Mouse (Mus musculus): ENCODE measurements around the gene Apopt1. TPM values are rescaled to one million over a fixed set of nuclear protein-coding genes. Genes with fewer than 3 reads are reported as not detected.

The Apopt1 gene
- polyA plus RNA-seq, 1 experiment from 2014 or later: 63.4 TPM

- Histone ChIP-seq H3K36me3 (ENCODE audit: control insufficient read depth, insufficient read depth, low read length) (no peaks in the 10 kb centered on the region), H3K4me1 (ENCODE audit: control insufficient read depth, insufficient read depth, low read length) (peaks cover 16% of the 10 kb centered on the region), H3K4me3 (ENCODE audit: low read length) (no peak overlapping the region), H3K27ac (ENCODE audit: low read depth, low read length) (no peak overlapping the region), H3K4me2 (replicated peaks; ENCODE audit: low read depth, low read length) (no peak overlapping the region), H3K9ac (ENCODE audit: low read depth, low read length) (no peak overlapping the region), H3K9me3 (ENCODE audit: control insufficient read depth, low read length) (no peaks in the 10 kb centered on the region), H3K27me3 (ENCODE audit: control insufficient read depth, insufficient read depth, low read length) (no peaks in the 10 kb centered on the region)
- WGBS: 48% methylated on average over 2 of the region's 2 CpGs
- ATAC-seq (ENCODE audit: low FRiP score, low TSS enrichment): no peak
These were observed 25.0 kb upstream of the Apopt1 start for GRCm38 (mm10) chr12:111688069-111688428.

GRCm38 (mm10) chr12:111689426-111689825 lies 23.6 kb upstream of the Apopt1 start:
- Histone ChIP-seq H3K4me1 (ENCODE audit: control insufficient read depth, insufficient read depth, low read length) (peaks cover 29% of the 10 kb centered on the region), H3K27ac (ENCODE audit: low read depth, low read length) (no peak overlapping the region), H3K4me3 (ENCODE audit: low read length) (no peak overlapping the region), H3K4me2 (replicated peaks; ENCODE audit: low read depth, low read length) (no peak overlapping the region), H3K9ac (ENCODE audit: low read depth, low read length) (no peak overlapping the region), H3K36me3 (ENCODE audit: control insufficient read depth, insufficient read depth, low read length) (no peaks in the 10 kb centered on the region), H3K9me3 (ENCODE audit: control insufficient read depth, low read length) (no peaks in the 10 kb centered on the region), H3K27me3 (ENCODE audit: control insufficient read depth, insufficient read depth, low read length) (no peaks in the 10 kb centered on the region)
- 86% methylated on average over 11 of the region's 11 CpGs for WGBS
- no peak for ATAC-seq (ENCODE audit: low FRiP score, low TSS enrichment)

- no peaks in the 10 kb centered on the region for H3K36me3 ChIP-seq (ENCODE audit: control insufficient read depth, insufficient read depth, low read length)
- WGBS: 25% methylated on average over 5 of the region's 5 CpGs
These were observed 21.7 kb upstream of the Apopt1 start for GRCm38 (mm10) chr12:111691346-111691872.

GRCm38 (mm10) chr12:111692899-111693298 lies 20.2 kb upstream of the Apopt1 start:
- H3K4me1 ChIP-seq (ENCODE audit: control insufficient read depth, insufficient read depth, low read length): peaks cover 30% of the 10 kb centered on the region
- no peak overlapping the region for H3K4me2 ChIP-seq (replicated peaks; ENCODE audit: low read depth, low read length)
- H3K9me3 ChIP-seq (ENCODE audit: control insufficient read depth, low read length): no peaks in the 10 kb centered on the region
- H3K27me3 ChIP-seq (ENCODE audit: control insufficient read depth, insufficient read depth, low read length): no peaks in the 10 kb centered on the region
- 77% methylated on average over 5 of the region's 5 CpGs for WGBS
- H3K4me3 ChIP-seq (ENCODE audit: low read length): no peak overlapping the region
- H3K9ac ChIP-seq (ENCODE audit: low read depth, low read length): no peak overlapping the region
- no peaks in the 10 kb centered on the region for H3K36me3 ChIP-seq (ENCODE audit: control insufficient read depth, insufficient read depth, low read length)
- ATAC-seq (ENCODE audit: low FRiP score, low TSS enrichment): no peak; the same call in 1 of the 2 replicates
- peak overlapping the region; percentile 79; the same call in 1 of the 2 replicates for H3K27ac ChIP-seq (ENCODE audit: low read depth, low read length)

More at GRCm38 (mm10) chr12:111691346-111691872, 21.7 kb upstream of the Apopt1 start:
- Histone ChIP-seq H3K9me3 (ENCODE audit: control insufficient read depth, low read length) (no peaks in the 10 kb centered on the region), H3K27ac (ENCODE audit: low read depth, low read length) (no peak overlapping the region), H3K9ac (ENCODE audit: low read depth, low read length) (no peak overlapping the region), H3K27me3 (ENCODE audit: control insufficient read depth, insufficient read depth, low read length) (no peaks in the 10 kb centered on the region), H3K4me3 (ENCODE audit: low read length) (no peak overlapping the region), H3K4me1 (ENCODE audit: control insufficient read depth, insufficient read depth, low read length) (peaks cover 36% of the 10 kb centered on the region), H3K4me2 (replicated peaks; ENCODE audit: low read depth, low read length) (no peak overlapping the region)
- ATAC-seq (ENCODE audit: low FRiP score, low TSS enrichment): no peak

- ATAC-seq (ENCODE audit: low FRiP score, low TSS enrichment): peak; percentile 63
- H3K27ac ChIP-seq (ENCODE audit: low read depth, low read length): peak overlapping the region; percentile 79; the same call in 1 of the 2 replicates
- no peaks in the 10 kb centered on the region for H3K36me3 ChIP-seq (ENCODE audit: control insufficient read depth, insufficient read depth, low read length)
- peaks cover 27% of the 10 kb centered on the region for H3K4me1 ChIP-seq (ENCODE audit: control insufficient read depth, insufficient read depth, low read length)
- H3K4me2 ChIP-seq (replicated peaks; ENCODE audit: low read depth, low read length): no peak overlapping the region; the same call in 1 of the 2 replicates
- 23% methylated on average over 18 of the region's 18 CpGs for WGBS
- H3K4me3 ChIP-seq (ENCODE audit: low read length): no peak overlapping the region
- peak overlapping the region; percentile 18; the same call in 1 of the 2 replicates for H3K9ac ChIP-seq (ENCODE audit: low read depth, low read length)
- H3K9me3 ChIP-seq (ENCODE audit: control insufficient read depth, low read length): no peaks in the 10 kb centered on the region
- H3K27me3 ChIP-seq (ENCODE audit: control insufficient read depth, insufficient read depth, low read length): no peaks in the 10 kb centered on the region
These were observed 19.5 kb upstream of the Apopt1 start for GRCm38 (mm10) chr12:111693341-111694270.

- peak; percentile 14; the same call in 1 of the 2 replicates for ATAC-seq (ENCODE audit: low FRiP score, low TSS enrichment)
- WGBS: 11% methylated on average over 12 of the region's 12 CpGs
- H3K9ac ChIP-seq (ENCODE audit: low read depth, low read length): peak overlapping the region; percentile 18; the same call in 1 of the 2 replicates
These were observed 18.7 kb upstream of the Apopt1 start for GRCm38 (mm10) chr12:111694271-111694781.

GRCm38 (mm10) chr12:111694880-111695804 lies 17.9 kb upstream of the Apopt1 start:
- Histone ChIP-seq H3K27ac (ENCODE audit: low read depth, low read length) (0 out of 2 replicates have a peak overlapping the region, but pooled peaks have one; percentile 79), H3K4me2 (replicated peaks; ENCODE audit: low read depth, low read length) (no peak overlapping the region), H3K4me3 (ENCODE audit: low read length) (no peak overlapping the region), H3K9ac (ENCODE audit: low read depth, low read length) (no peak overlapping the region), H3K9me3 (ENCODE audit: control insufficient read depth, low read length) (no peaks in the 10 kb centered on the region), H3K27me3 (ENCODE audit: control insufficient read depth, insufficient read depth, low read length) (no peaks in the 10 kb centered on the region), H3K4me1 (ENCODE audit: control insufficient read depth, insufficient read depth, low read length) (peaks cover 27% of the 10 kb centered on the region), H3K36me3 (ENCODE audit: control insufficient read depth, insufficient read depth, low read length) (no peaks in the 10 kb centered on the region)
- 0 out of 2 replicates have a peak, but pooled peaks have one; percentile 10 for ATAC-seq (ENCODE audit: low FRiP score, low TSS enrichment)
- 60% methylated on average over 13 of the region's 13 CpGs for WGBS

More at GRCm38 (mm10) chr12:111694271-111694781, 18.7 kb upstream of the Apopt1 start:
- Histone ChIP-seq H3K36me3 (ENCODE audit: control insufficient read depth, insufficient read depth, low read length) (no peaks in the 10 kb centered on the region), H3K27me3 (ENCODE audit: control insufficient read depth, insufficient read depth, low read length) (no peaks in the 10 kb centered on the region), H3K4me3 (ENCODE audit: low read length) (no peak overlapping the region), H3K9me3 (ENCODE audit: control insufficient read depth, low read length) (no peaks in the 10 kb centered on the region), H3K27ac (ENCODE audit: low read depth, low read length) (peak overlapping the region; percentile 79; the same call in 1 of the 2 replicates), H3K4me1 (ENCODE audit: control insufficient read depth, insufficient read depth, low read length) (peaks cover 27% of the 10 kb centered on the region), H3K4me2 (replicated peaks; ENCODE audit: low read depth, low read length) (no peak overlapping the region; the same call in 1 of the 2 replicates)

GRCm38 (mm10) chr12:111696239-111696638 lies 16.8 kb upstream of the Apopt1 start:
- Histone ChIP-seq H3K4me1 (ENCODE audit: control insufficient read depth, insufficient read depth, low read length) (peaks cover 26% of the 10 kb centered on the region), H3K27ac (ENCODE audit: low read depth, low read length) (no peak overlapping the region), H3K27me3 (ENCODE audit: control insufficient read depth, insufficient read depth, low read length) (no peaks in the 10 kb centered on the region), H3K4me2 (replicated peaks; ENCODE audit: low read depth, low read length) (no peak overlapping the region), H3K4me3 (ENCODE audit: low read length) (no peak overlapping the region), H3K9ac (ENCODE audit: low read depth, low read length) (no peak overlapping the region), H3K36me3 (ENCODE audit: control insufficient read depth, insufficient read depth, low read length) (no peaks in the 10 kb centered on the region), H3K9me3 (ENCODE audit: control insufficient read depth, low read length) (no peaks in the 10 kb centered on the region)
- WGBS: 31% methylated on average over 6 of the region's 6 CpGs
- ATAC-seq (ENCODE audit: low FRiP score, low TSS enrichment): peak; percentile 14; the same call in 1 of the 2 replicates

All from kidney, embryonic 14.5 days (tissue).